Mouse (Mus musculus): ENCODE measurements around the gene Grpel1.

GRCm38 (mm10) chr5:36522782-36523181 lies 58.0 kb downstream of the Grpel1 start:
- no peak for TF ChIP-seq CTCF (IDR thresholded peaks at IDR 0.05; ENCODE audit: low read depth)
- no peak for TF ChIP-seq EP300 (IDR thresholded peaks at IDR 0.05; ENCODE audit: low read depth)

All from liver, postnatal 0 days (tissue).